Mouse (Mus musculus) kidney, postnatal 0 days (tissue): Measurements from ENCODE around the gene Srgn. TPM values are rescaled to one million over a fixed set of nuclear protein-coding genes. Genes with fewer than 3 reads are reported as not detected.

ENCODE experiments used
- ATAC-seq: fragments of 200-750 bp; cut with Nextera tagmentation; replicated peaks from 2 replicates; pipeline ENCODE4 v1.8.0; 2017; ENCODE audit warnings: low read depth, moderate number of reproducible peaks, moderate TSS enrichment, moderate library complexity; ENCODE audit not compliant: low FRiP score
- DNase-seq: peaks from one replicate; pipeline ENCODE4 v3.0.0-alpha.2; 2016; ENCODE audit warnings: low spot score
- H3K27ac ChIP-seq: fragments of 300-500 bp; sonication (generic); 2 replicates; pipeline ENCODE4 v1.5.1; 2014; ENCODE audit warnings: mild to moderate bottlenecking
- H3K27me3 ChIP-seq: fragments of 300-500 bp; sonication (generic); 2 replicates; pipeline ENCODE4 v1.6.1; 2014; ENCODE audit warnings: low read length, mixed read lengths; ENCODE audit not compliant: insufficient read depth
- H3K36me3 ChIP-seq: fragments of 300-500 bp; sonication (generic); 2 replicates; pipeline ENCODE4 v1.6.1; 2014; ENCODE audit warnings: low read length, mixed read lengths; ENCODE audit not compliant: insufficient read depth
- H3K4me1 ChIP-seq: fragments of 300-500 bp; sonication (generic); replicated peaks from 2 replicates; pipeline ENCODE4 v1.6.1; 2014; ENCODE audit warnings: antibody characterized with exemption, low read length, mixed read lengths; ENCODE audit not compliant: insufficient read depth
- H3K4me2 ChIP-seq: fragments of 300-500 bp; sonication (generic); 2 replicates; pipeline ENCODE4 v1.6.1; 2014; ENCODE audit warnings: mild to moderate bottlenecking, low read length, moderate library complexity, mixed read lengths
- H3K4me3 ChIP-seq: fragments of 300-500 bp; sonication (generic); replicated peaks from 2 replicates; pipeline ENCODE4 v1.5.1; 2014; ENCODE audit warnings: low read depth, low read length
- H3K9ac ChIP-seq: fragments of 300-500 bp; sonication (generic); 2 replicates; pipeline ENCODE4 v1.6.1; 2014; ENCODE audit warnings: low read depth, low read length
- H3K9me3 ChIP-seq: fragments of 300-500 bp; sonication (generic); replicated peaks from 2 replicates; pipeline ENCODE4 v1.6.1; 2016; ENCODE audit warnings: low read length, inconsistent platforms, mixed read lengths
- CTCF ChIP-seq: IDR thresholded peaks from 2 replicates; pipeline ENCODE4 v1.5.1; 2016; ENCODE audit warnings: antibody characterized with exemption, low read depth, mild to moderate bottlenecking, moderate library complexity
- WGBS: fragments of 180-500 bp; shearing (Covaris S2); extraction: QIAGEN DNeasy Blood & Tissue Kit; methylation state at CpG from one replicate; pipeline ENCODE4 v1.1.7; 2014; 5-methylcytosine and 5-hydroxymethylcytosine counted together
- polyA plus RNA-seq: library from polyadenylated mRNA; unstranded; fragments of >200 nt; fragmentation: Nextera tagmentation; extraction: Ambion mirVana; gene quantifications from 2 replicates; pipeline ENCODE4 v1.2.1, GENCODE M21; 2015

Gene Srgn
- polyA plus RNA-seq, 1 experiment from 2014 or later: 45.1 TPM

DNA sequence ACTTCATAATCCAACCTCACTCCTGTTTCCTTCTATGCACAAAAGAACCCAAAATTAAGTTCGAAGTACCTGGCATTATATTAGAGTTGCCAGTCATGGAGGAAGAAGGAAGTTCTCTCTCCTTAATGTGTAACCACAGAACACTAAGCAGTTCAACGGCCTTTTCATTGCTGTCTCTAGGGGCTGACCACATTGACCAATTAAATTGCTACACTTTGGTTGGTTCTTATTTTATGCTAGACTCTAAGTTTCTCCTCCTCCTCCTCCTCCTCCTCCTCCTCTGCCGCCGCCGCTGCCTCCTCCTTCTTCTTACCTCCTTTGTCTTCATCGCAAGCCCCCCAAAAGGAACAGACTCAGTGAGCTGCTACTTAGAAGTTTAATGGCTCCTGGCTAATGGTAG lies 15.7 kb downstream of the Srgn start:
- no peak overlapping the region for H3K9ac ChIP-seq
- H3K9me3 ChIP-seq: no peaks in the 10 kb centered on the region
- no peaks in the 10 kb centered on the region for H3K4me1 ChIP-seq
- H3K4me3 ChIP-seq: no peak overlapping the region
- no peak overlapping the region for H3K4me2 ChIP-seq
- no peak for DNase-seq
- H3K27me3 ChIP-seq: no peaks in the 10 kb centered on the region
- WGBS: 67% methylated on average over 6 of the region's 6 CpGs
- ATAC-seq: no peak
- TF ChIP-seq CTCF: no peak
- H3K27ac ChIP-seq: no peak overlapping the region
- H3K36me3 ChIP-seq: no peaks in the 10 kb centered on the region

DNA sequence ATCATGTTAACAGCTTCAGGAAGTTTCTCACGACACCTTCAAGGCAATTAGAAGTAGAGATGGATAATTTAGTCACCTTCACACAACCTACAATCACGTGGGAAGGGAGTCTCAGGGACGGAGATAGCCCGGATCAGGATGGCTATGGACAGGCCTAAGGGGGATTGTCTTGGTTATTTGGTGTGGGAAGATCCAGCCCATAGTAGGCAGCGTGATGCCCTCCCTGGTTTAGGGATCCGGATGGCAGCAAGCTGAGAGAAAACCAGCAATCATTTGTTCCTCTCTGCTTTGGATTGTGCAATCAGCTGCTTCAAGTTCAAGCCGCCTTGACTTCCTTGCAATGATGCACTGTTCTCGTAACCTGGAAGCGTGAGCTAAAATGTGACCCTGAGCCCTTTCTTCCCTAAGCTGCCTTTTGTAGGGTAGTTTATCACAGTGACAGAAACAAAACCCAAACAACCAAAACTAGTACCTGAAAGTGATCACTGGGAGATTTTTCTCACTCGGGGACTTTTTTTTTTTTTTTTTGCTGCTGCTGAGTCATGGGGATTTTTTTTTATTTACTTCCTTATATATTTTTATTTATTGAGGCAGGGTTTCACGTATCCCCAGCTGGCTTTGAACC lies 18.1 kb downstream of the Srgn start:
- 65% methylated on average over 11 of the region's 11 CpGs for WGBS
- Histone ChIP-seq H3K9ac (no peak overlapping the region), H3K27ac (peak overlapping the region; percentile 63; the same call in 1 of the 2 replicates), H3K36me3 (no peaks in the 10 kb centered on the region), H3K9me3 (no peaks in the 10 kb centered on the region), H3K4me2 (peak overlapping the region; percentile 50; the same call in 1 of the 2 replicates), H3K4me3 (no peak overlapping the region), H3K4me1 (no peaks in the 10 kb centered on the region), H3K27me3 (no peaks in the 10 kb centered on the region)
- no peak for DNase-seq
- no peak for TF ChIP-seq CTCF
- ATAC-seq: no peak

DNA sequence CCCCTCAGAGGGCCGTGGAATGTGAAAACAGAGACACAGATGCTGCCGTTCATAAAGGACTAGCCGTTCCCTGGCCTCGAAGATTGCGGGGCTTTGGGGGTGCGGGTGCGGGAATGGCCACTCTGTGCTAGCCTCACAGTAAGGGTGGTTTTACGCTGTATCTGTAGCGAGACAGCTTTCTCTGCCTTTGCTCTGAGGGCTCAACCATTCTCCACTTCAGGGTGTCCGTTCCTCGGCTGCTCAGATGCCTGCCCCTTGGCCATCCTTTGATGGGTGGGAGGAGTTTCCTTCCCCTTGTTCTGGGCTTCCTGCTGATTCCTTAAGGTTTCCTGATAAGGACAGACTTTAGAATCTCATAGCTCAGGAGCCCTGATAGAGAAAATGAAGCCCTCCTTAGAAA lies 18.8 kb downstream of the Srgn start:
- Histone ChIP-seq H3K4me1 (no peaks in the 10 kb centered on the region), H3K4me3 (peak overlapping the region; percentile 23), H3K27me3 (no peaks in the 10 kb centered on the region), H3K27ac (peak overlapping the region; percentile 63), H3K9me3 (no peaks in the 10 kb centered on the region), H3K9ac (peak overlapping the region; percentile 28; the same call in 1 of the 2 replicates), H3K36me3 (no peaks in the 10 kb centered on the region), H3K4me2 (peak overlapping the region; percentile 50)
- TF ChIP-seq CTCF: no peak
- DNase-seq (peak; percentile 62), ATAC-seq (no peak)
- 7% methylated on average over 11 of the region's 11 CpGs for WGBS

DNA sequence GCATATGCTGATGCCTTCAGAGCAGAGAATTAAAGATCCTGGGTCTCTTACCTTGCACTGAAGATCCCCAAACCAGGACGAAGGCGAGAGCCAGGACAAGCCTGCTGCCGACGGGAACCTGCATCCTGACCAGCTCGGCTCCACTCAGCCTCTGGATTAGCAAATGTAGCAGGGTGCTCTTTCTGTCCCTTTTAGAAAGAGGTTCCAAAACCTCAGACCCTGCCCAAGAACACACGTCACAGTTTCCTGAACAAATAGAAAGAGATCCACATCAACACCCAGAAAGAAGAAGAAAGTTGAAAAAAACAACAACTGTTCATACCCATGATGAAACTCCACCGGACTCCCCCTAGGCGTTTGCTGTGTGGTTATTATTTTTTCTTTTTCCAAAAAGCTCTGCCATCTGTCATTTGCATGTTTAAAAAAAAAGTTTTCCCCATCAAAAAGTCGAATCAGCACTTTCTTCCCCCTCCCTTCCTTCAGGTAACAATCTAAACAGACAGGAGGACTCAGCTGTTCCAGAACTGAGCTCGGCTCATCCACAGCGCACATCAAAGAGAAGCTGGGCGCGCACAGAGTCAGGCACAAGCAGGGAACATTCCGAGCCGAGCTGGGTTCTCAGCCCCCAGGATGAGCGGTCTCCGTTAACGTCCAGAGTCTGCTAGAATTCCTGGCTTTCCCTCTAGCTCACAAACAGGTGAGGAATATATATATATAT lies 19.5 kb downstream of the Srgn start:
- Histone ChIP-seq H3K27me3 (no peaks in the 10 kb centered on the region), H3K27ac (peak overlapping the region; percentile 63), H3K9me3 (no peaks in the 10 kb centered on the region), H3K9ac (peak overlapping the region; percentile 28; the same call in 1 of the 2 replicates), H3K36me3 (no peaks in the 10 kb centered on the region), H3K4me2 (peak overlapping the region; percentile 50), H3K4me1 (no peaks in the 10 kb centered on the region), H3K4me3 (peak overlapping the region; percentile 23)
- peak; percentile 71 for DNase-seq
- WGBS: 10% methylated on average over 18 of the region's 18 CpGs
- no peak for TF ChIP-seq CTCF
- no peak for ATAC-seq

DNA sequence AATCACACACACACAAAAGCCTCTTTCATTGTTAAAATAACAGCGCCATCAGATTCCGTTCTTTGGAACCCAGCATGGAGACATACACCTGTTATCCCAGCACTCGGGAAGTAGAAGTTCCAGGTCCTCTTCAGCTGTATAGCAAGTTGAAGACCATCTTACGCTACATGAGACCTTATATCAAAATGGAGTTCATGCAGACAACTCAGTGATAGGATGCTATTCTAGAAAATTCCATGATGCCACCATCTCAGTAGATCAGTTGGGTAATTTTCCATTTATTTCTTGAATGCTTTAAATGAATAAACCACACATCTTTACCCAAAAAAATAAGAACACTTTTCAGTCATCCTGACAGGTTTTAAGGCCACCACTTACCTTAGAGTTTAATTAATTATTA lies 20.2 kb downstream of the Srgn start:
- Histone ChIP-seq H3K9me3 (no peaks in the 10 kb centered on the region), H3K4me2 (peak overlapping the region; percentile 50; the same call in 1 of the 2 replicates), H3K4me1 (no peaks in the 10 kb centered on the region), H3K9ac (no peak overlapping the region), H3K36me3 (no peaks in the 10 kb centered on the region), H3K27ac (no peak overlapping the region), H3K4me3 (0 out of 2 replicates have a peak overlapping the region, but pooled peaks have one; percentile 23), H3K27me3 (no peaks in the 10 kb centered on the region)
- 96% methylated on average over 4 of the region's 4 CpGs for WGBS
- ATAC-seq (no peak), DNase-seq (no peak)
- no peak for TF ChIP-seq CTCF

DNA sequence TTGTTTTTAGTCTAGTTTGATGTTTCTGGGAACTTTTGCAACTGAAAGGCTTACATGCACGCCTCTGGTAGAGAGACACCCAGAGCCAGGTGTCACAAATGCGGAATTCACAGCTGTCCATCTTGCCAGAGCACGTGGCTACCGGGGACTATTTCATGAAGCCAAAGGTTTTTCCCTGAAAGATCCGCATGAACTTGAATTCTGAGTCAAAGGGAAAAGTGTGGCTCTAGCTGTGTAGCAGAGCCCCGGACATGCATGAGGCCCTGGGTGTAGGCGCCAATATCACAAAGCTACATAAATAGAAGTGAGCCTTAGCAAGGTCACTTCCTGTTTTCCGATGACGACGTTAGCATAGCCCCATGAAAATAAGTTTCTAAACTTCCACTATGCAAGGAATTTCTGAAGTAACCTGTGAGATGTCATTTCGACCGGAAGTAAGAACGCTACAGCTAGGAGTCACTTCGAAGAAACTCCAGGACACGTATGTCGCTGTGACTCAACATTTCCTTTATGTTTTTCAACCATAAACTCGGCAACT lies 21.2 kb downstream of the Srgn start:
- Histone ChIP-seq H3K4me1 (no peaks in the 10 kb centered on the region), H3K36me3 (no peaks in the 10 kb centered on the region), H3K4me2 (no peak overlapping the region; the same call in 1 of the 2 replicates), H3K4me3 (no peak overlapping the region), H3K9me3 (no peaks in the 10 kb centered on the region), H3K27me3 (no peaks in the 10 kb centered on the region), H3K27ac (no peak overlapping the region), H3K9ac (no peak overlapping the region)
- no peak for TF ChIP-seq CTCF
- WGBS: 72% methylated on average over 17 of the region's 17 CpGs
- no peak for ATAC-seq
- DNase-seq: no peak
